Mouse (Mus musculus) myocyte (in vitro differentiated cells): ENCODE measurements at regions not wholly inside any gene's neighbourhood (a gene's known extent, or its start where the extent isn't known, plus 50 kb on each side); places are given as distances from the start of the nearest gene placed in this dataset.

Experiments
- H3K27me3 ChIP-seq: one replicate; pipeline ENCODE4 v1.6.1; 2011; ENCODE audit not compliant: control insufficient read depth, insufficient read depth, insufficient read length
- H3K36me3 ChIP-seq: one replicate; pipeline ENCODE4 v1.6.1; 2011; ENCODE audit not compliant: control insufficient read depth, insufficient read depth
- H3K4me2 ChIP-seq: one replicate; pipeline ENCODE4 v1.6.1; 2011; ENCODE audit warnings: low read depth, control low read depth
- H3K4me3 ChIP-seq: one replicate; pipeline ENCODE4 v1.5.1; 2011; ENCODE audit warnings: mild to moderate bottlenecking, control low read depth, moderate library complexity
- H3K79me2 ChIP-seq: one replicate; pipeline ENCODE4 v1.6.1; 2011; ENCODE audit not compliant: control insufficient read depth, insufficient read depth
- H3ac ChIP-seq: one replicate; pipeline ENCODE4 v1.6.1; 2011; ENCODE audit not compliant: control insufficient read depth, insufficient read length
- CEBPB ChIP-seq: IDR thresholded peaks from 2 replicates; pipeline ENCODE4 v1.6.1; 2011; ENCODE audit warnings: mild to moderate bottlenecking, moderate library complexity; ENCODE audit not compliant: poor library complexity, insufficient read depth, severe bottlenecking
- E2F4 ChIP-seq: IDR thresholded peaks from one replicate; pipeline ENCODE4 v1.6.1; 2011; ENCODE audit warnings: mild to moderate bottlenecking, control low read depth, moderate library complexity; ENCODE audit not compliant: insufficient read depth
- MAX ChIP-seq: IDR thresholded peaks from one replicate; pipeline ENCODE4 v1.6.1; 2011; ENCODE audit warnings: low read depth, mild to moderate bottlenecking, control low read depth
- MYOD1 ChIP-seq, 3 experiments: IDR thresholded peaks; one replicate each; pipeline ENCODE4 v1.6.1; 2011; ENCODE audit warnings: control low read depth in 2 of 3, low read depth in 2 of 3, mild to moderate bottlenecking in 2 of 3, moderate library complexity in 1 of 3; ENCODE audit not compliant: insufficient read length in 2 of 3, control insufficient read depth in 1 of 3
- MYOG ChIP-seq, 3 experiments: IDR thresholded peaks; one replicate each; pipeline ENCODE4 v1.6.1; 2011; ENCODE audit warnings: control low read depth in 2 of 3, low read depth in 2 of 3, mild to moderate bottlenecking in 2 of 3; ENCODE audit not compliant: insufficient read length in 2 of 3, control insufficient read depth in 1 of 3, insufficient read depth in 1 of 3
- POLR2A ChIP-seq: IDR thresholded peaks from one replicate; pipeline ENCODE4 v1.6.1; 2011; ENCODE audit warnings: low read depth, mild to moderate bottlenecking, control low read depth, moderate library complexity; ENCODE audit not compliant: insufficient read length
- POLR2AphosphoS2 ChIP-seq: IDR thresholded peaks from one replicate; pipeline ENCODE4 v1.6.1; 2011; ENCODE audit warnings: low read depth, control low read depth; ENCODE audit not compliant: insufficient read length
- REST ChIP-seq: IDR thresholded peaks from one replicate; pipeline ENCODE4 v1.6.1; 2011; ENCODE audit warnings: mild to moderate bottlenecking, control low read depth, moderate library complexity; ENCODE audit not compliant: insufficient read depth, insufficient read length
- SRF ChIP-seq: IDR thresholded peaks from one replicate; pipeline ENCODE4 v1.6.1; 2011; ENCODE audit warnings: low read depth; ENCODE audit not compliant: control insufficient read depth, insufficient read length
- TCF12 ChIP-seq: IDR thresholded peaks from one replicate; pipeline ENCODE4 v1.6.1; 2011; ENCODE audit warnings: mild to moderate bottlenecking, control low read depth; ENCODE audit not compliant: poor library complexity, insufficient read depth, severe bottlenecking
- TCF3 ChIP-seq: IDR thresholded peaks from one replicate; pipeline ENCODE4 v1.6.1; 2011; ENCODE audit warnings: low read depth, control low read depth; ENCODE audit not compliant: insufficient read length
- USF1 ChIP-seq: IDR thresholded peaks from one replicate; pipeline ENCODE4 v1.6.1; 2011; ENCODE audit warnings: low read depth, mild to moderate bottlenecking, control low read depth, moderate library complexity

GRCm38 (mm10) chr3:41163767-41164166 is 80.9 kb upstream of the Pgrmc2 start:
- Histone ChIP-seq H3ac (no peak overlapping the region), H3K27me3 (no peaks in the 10 kb centered on the region), H3K4me2 (no peak overlapping the region), H3K4me3 (no peak overlapping the region), H3K79me2 (no peaks in the 10 kb centered on the region), H3K36me3 (no peaks in the 10 kb centered on the region)
- TF ChIP-seq TCF3 = no peak
- TF ChIP-seq REST = no peak
- TF ChIP-seq MAX = no peak
- no peak for TF ChIP-seq MYOG (IDR thresholded peaks at IDR 0.05; ENCODE audit: control insufficient read depth in 1 of 3, insufficient read depth in 1 of 3, insufficient read length in 2 of 3, low read depth in 2 of 3)
- TF ChIP-seq E2F4 = no peak
- no peak for TF ChIP-seq MYOD1 (IDR thresholded peaks at IDR 0.05; ENCODE audit: control insufficient read depth in 1 of 3, insufficient read length in 2 of 3, low read depth in 2 of 3)
- no peak for TF ChIP-seq POLR2AphosphoS2
- TF ChIP-seq SRF = no peak
- no peak for TF ChIP-seq TCF12
- no peak for TF ChIP-seq USF1
- TF ChIP-seq POLR2A = no peak
- TF ChIP-seq CEBPB = no peak

- Histone ChIP-seq H3K27me3 (no peaks in the 10 kb centered on the region), H3K36me3 (no peaks in the 10 kb centered on the region)
- TF ChIP-seq MYOD1 (IDR thresholded peaks at IDR 0.05; ENCODE audit: control insufficient read depth in 1 of 3, insufficient read length in 2 of 3, low read depth in 2 of 3) (no peak), CEBPB (no peak), MAX (no peak), POLR2AphosphoS2 (no peak), TCF3 (no peak), MYOG (IDR thresholded peaks at IDR 0.05; ENCODE audit: control insufficient read depth in 1 of 3, insufficient read depth in 1 of 3, insufficient read length in 2 of 3, low read depth in 2 of 3) (no peak), REST (no peak), E2F4 (no peak)
Observed at GRCm38 (mm10) chr3:41162514-41162913, 79.7 kb upstream of the Pgrmc2 start.

GRCm38 (mm10) chr3:41160648-41161047 is 77.8 kb upstream of the Pgrmc2 start:
- no peak overlapping the region for H3K4me2 ChIP-seq
- H3K36me3 ChIP-seq = no peaks in the 10 kb centered on the region
- H3K27me3 ChIP-seq = no peaks in the 10 kb centered on the region
- no peaks in the 10 kb centered on the region for H3K79me2 ChIP-seq
- no peak for TF ChIP-seq POLR2A
- TF ChIP-seq MYOG (IDR thresholded peaks at IDR 0.05; ENCODE audit: control insufficient read depth in 1 of 3, insufficient read depth in 1 of 3, insufficient read length in 2 of 3, low read depth in 2 of 3) = no peak
- TF ChIP-seq USF1 = no peak
- no peak for TF ChIP-seq CEBPB
- TF ChIP-seq POLR2AphosphoS2 = no peak
- TF ChIP-seq MYOD1 (IDR thresholded peaks at IDR 0.05; ENCODE audit: control insufficient read depth in 1 of 3, insufficient read length in 2 of 3, low read depth in 2 of 3) = no peak
- TF ChIP-seq E2F4 = no peak
- TF ChIP-seq MAX = no peak
- TF ChIP-seq REST = no peak
- TF ChIP-seq TCF3 = no peak
- no peak for TF ChIP-seq SRF
- no peak for TF ChIP-seq TCF12
- H3K4me3 ChIP-seq = no peak overlapping the region
- no peak overlapping the region for H3ac ChIP-seq

More at GRCm38 (mm10) chr3:41162514-41162913, 79.7 kb upstream of the Pgrmc2 start:
- H3K4me3 ChIP-seq = no peak overlapping the region
- H3K79me2 ChIP-seq = no peaks in the 10 kb centered on the region
- no peak overlapping the region for H3K4me2 ChIP-seq
- no peak overlapping the region for H3ac ChIP-seq

- Histone ChIP-seq H3K79me2 (no peaks in the 10 kb centered on the region), H3K36me3 (no peaks in the 10 kb centered on the region), H3ac (no peak overlapping the region), H3K4me2 (no peak overlapping the region), H3K27me3 (no peaks in the 10 kb centered on the region), H3K4me3 (no peak overlapping the region)
- TF ChIP-seq USF1 = no peak
- TF ChIP-seq TCF12 = no peak
- TF ChIP-seq MAX = no peak
- no peak for TF ChIP-seq MYOG (IDR thresholded peaks at IDR 0.05; ENCODE audit: control insufficient read depth in 1 of 3, insufficient read depth in 1 of 3, insufficient read length in 2 of 3, low read depth in 2 of 3)
- no peak for TF ChIP-seq MYOD1 (IDR thresholded peaks at IDR 0.05; ENCODE audit: control insufficient read depth in 1 of 3, insufficient read length in 2 of 3, low read depth in 2 of 3)
- TF ChIP-seq REST = no peak
- no peak for TF ChIP-seq E2F4
- TF ChIP-seq CEBPB = no peak
- TF ChIP-seq TCF3 = no peak
- no peak for TF ChIP-seq POLR2AphosphoS2
- TF ChIP-seq SRF = no peak
Observed at GRCm38 (mm10) chr3:41158314-41158973, 75.6 kb upstream of the Pgrmc2 start.

- H3K4me3 ChIP-seq = no peak overlapping the region
- H3K4me2 ChIP-seq = no peak overlapping the region
- H3K79me2 ChIP-seq = no peaks in the 10 kb centered on the region
- no peak overlapping the region for H3ac ChIP-seq
- H3K27me3 ChIP-seq = no peaks in the 10 kb centered on the region
- TF ChIP-seq REST (no peak), USF1 (no peak), E2F4 (no peak), MAX (no peak), TCF3 (no peak), CEBPB (no peak), MYOG (IDR thresholded peaks at IDR 0.05; ENCODE audit: control insufficient read depth in 1 of 3, insufficient read depth in 1 of 3, insufficient read length in 2 of 3, low read depth in 2 of 3) (no peak)
- H3K36me3 ChIP-seq = no peaks in the 10 kb centered on the region
Observed at GRCm38 (mm10) chr3:41157428-41157827, 74.6 kb upstream of the Pgrmc2 start.
